Mouse (Mus musculus) liver, postnatal 0 days (tissue): ENCODE results near the gene Actn4.

ENCODE experiments used
- CTCF ChIP-seq: sonication (generic); IDR thresholded peaks from 2 replicates; pipeline ENCODE4 v1.5.1; 2016; ENCODE audit warnings: antibody characterized with exemption, low read depth
- EP300 ChIP-seq: IDR thresholded peaks from 2 replicates; pipeline ENCODE4 v1.6.1; 2016; ENCODE audit warnings: antibody characterized with exemption, low read depth, mild to moderate bottlenecking

- TF ChIP-seq CTCF (no peak), EP300 (no peak)
Measured at GRCm38 (mm10) chr7:28886486-28886885, 75.7 kb downstream of the Actn4 start.
